Mouse (Mus musculus) R1 (cell line): ENCODE results near the gene Cym.

ENCODE experiments used
- DNase-seq: peaks from one replicate; pipeline ENCODE4 v3.0.0-alpha.2; 2018; ENCODE audit warnings: low read depth, low spot score

Gene Cym

GRCm38 (mm10) chr3:107223230-107223629 lies 1.7 kb upstream of the Cym start:
- no peak for DNase-seq

- no peak for DNase-seq
Observed at GRCm38 (mm10) chr3:107218572-107218971, 3.0 kb downstream of the Cym start.

- DNase-seq = no peak
Observed at GRCm38 (mm10) chr3:107217101-107217480, 4.4 kb downstream of the Cym start.

- DNase-seq = no peak
Observed at GRCm38 (mm10) chr3:107216400-107217100, 5.0 kb downstream of the Cym start.

GRCm38 (mm10) chr3:107214606-107215005 lies 6.9 kb downstream of the Cym start:
- DNase-seq = no peak

GRCm38 (mm10) chr3:107207625-107208253 lies 13.8 kb downstream of the Cym start:
- DNase-seq = no peak

- DNase-seq = no peak
Observed at GRCm38 (mm10) chr3:107206490-107207150, 14.9 kb downstream of the Cym start.

- peak; percentile 61 for DNase-seq
Observed at GRCm38 (mm10) chr3:107205994-107206393, 15.5 kb downstream of the Cym start.

- DNase-seq = no peak
Observed at GRCm38 (mm10) chr3:107205170-107205569, 16.4 kb downstream of the Cym start.

- DNase-seq = no peak
Observed at GRCm38 (mm10) chr3:107204413-107204812, 17.1 kb downstream of the Cym start.

- DNase-seq = no peak
Observed at GRCm38 (mm10) chr3:107201310-107202180, 20.0 kb downstream of the Cym start.

GRCm38 (mm10) chr3:107188226-107188899 lies 33.2 kb downstream of the Cym start:
- peak; percentile 18 for DNase-seq

- DNase-seq = no peak
Observed at GRCm38 (mm10) chr3:107187022-107187421, 34.5 kb downstream of the Cym start.

- no peak for DNase-seq
Observed at GRCm38 (mm10) chr3:107185597-107185996, 35.9 kb downstream of the Cym start.

- DNase-seq = no peak
Observed at GRCm38 (mm10) chr3:107183178-107183577, 38.4 kb downstream of the Cym start.

- no peak for DNase-seq
Observed at GRCm38 (mm10) chr3:107182756-107183155, 38.8 kb downstream of the Cym start, which contains the start of gene Kcna10. Gene Kcna10, plus strand, starts transcription at chr3:107183056.

GRCm38 (mm10) chr3:107180860-107181259 lies 40.7 kb downstream of the Cym start:
- DNase-seq = no peak

- no peak for DNase-seq
Observed at GRCm38 (mm10) chr3:107176501-107176900, 45.0 kb downstream of the Cym start.

- no peak for DNase-seq
Observed at GRCm38 (mm10) chr3:107175486-107175885, 46.0 kb downstream of the Cym start.

GRCm38 (mm10) chr3:107172556-107172955 lies 49.0 kb downstream of the Cym start:
- DNase-seq = no peak

- DNase-seq = no peak
Observed at GRCm38 (mm10) chr3:107171964-107172363, 49.6 kb downstream of the Cym start.
